Mouse (Mus musculus) adrenal gland, adult 18-20 months (tissue): ENCODE data around the gene Fam117a. TPM values are rescaled to one million over a fixed set of nuclear protein-coding genes. Genes with fewer than 3 reads are reported as not detected.
A peak's percentile ranks its signal among the peaks of the same experiment; 100 is the strongest.

ENCODE experiments used
- DNase-seq, 2 experiments: peaks; one replicate each; pipeline ENCODE4 v3.0.0; 2021 to 2022; ENCODE audit warnings: low spot score in 2 of 2
- total RNA-seq, 2 experiments: library from RNA; stranded (reverse); gene quantifications; 1 replicate in 1 of 2; 2 replicates in 1 of 2; pipeline ENCODE4 v1.2.3; 2021

Fam117a gene
- total RNA-seq, 2 experiments from 2014 or later = 11.7 to 21.8 TPM

DNA sequence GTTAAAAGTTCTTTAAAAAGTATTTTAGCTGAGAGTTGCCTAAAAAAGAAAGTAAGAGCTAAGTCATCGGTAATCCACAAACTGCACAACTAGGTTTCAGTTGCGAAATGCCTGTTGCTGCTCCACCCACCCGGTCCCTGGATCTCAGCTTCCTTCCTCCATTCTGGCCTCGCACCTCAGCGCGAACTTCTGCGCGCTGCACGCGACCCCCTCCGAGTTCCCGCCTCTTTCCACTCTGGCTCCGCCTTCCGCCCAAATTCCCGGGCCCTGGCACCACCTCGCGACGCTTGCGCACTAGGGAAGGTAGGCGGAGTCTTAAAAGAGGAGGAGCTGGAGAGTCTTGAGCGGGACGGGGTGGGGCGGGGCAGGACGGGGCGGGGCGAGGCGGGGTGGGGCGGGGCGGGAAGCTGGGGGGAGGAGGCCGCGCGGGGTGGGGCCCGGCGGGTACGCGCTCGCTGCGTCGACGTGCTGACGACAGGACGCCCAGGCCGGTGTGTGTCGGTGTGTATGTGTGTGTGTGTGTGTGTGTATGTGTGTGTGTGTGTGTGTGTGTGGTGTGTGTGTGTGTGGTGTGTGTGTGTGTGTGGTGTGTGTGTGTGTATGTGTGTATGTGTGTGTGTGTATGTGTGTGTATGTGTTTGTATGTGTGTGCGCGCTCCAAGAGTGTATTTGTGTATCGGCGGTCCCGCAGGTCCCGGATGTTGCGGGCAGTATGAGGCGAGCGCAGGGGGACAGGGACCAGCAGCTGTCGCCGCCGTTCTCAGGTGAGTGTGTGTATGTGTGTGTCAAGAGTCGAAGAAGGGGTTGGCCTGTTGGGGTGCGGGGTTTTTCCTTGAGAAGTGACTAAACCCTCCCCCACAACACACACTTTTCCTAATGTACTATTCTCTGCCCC, 77.1 kb downstream of the Fam117a start, which contains the start of gene Spop:
Spop (plus strand) TSS at position 440 of the 895 bp plus-strand sequence.
- peak; percentile 88 to 91 for DNase-seq

DNA sequence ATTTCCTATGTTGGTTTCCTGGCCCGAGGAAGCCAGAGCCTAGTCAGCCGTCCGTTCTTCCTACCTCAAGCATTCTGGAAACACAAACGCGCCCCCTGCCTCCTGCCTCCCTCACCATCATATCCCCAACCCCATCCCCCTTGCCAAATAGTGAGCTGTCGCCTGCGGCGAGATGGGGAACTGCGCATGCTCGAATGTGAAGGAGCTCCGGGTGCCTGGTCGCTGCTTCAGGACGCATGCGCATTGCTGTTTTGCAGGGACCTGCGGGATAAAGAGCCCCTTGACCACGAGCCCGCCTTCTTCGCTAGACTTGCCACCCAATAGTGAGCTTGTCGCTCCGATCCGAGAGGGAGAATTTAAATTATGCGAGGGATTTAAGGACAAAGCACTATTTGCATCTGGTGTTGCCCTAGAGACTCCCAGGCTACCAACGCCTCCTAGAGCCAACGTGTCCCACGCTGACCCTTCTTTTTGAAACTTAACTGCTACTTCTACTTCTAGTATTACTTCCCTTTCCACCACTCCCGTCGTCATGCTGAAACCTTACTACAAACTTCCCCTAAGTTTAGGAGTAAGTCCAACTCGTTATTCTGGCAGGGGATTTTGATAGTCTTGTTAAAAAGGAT, 77.8 kb downstream of the Fam117a start:
- peak; percentile 88 to 94 for DNase-seq

DNA sequence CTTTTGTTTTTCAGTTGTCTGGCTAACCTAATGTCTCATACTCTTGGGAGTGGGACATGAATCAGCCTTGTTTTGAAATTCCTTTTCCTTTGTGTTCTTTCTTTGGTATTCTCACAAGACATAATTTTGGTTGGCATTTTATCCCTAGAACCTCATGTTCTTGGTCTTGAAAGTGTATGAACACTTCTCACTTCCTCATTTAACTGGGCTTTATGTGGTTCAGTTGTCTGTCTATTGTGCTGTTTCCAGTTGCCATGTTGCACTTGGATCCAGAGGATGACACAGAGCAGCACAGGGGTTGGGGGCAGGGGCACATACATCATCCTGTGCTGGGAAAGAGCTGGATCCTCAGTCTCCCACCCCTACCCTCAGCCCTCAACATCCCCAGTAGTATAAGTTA, 79.1 kb downstream of the Fam117a start:
- DNase-seq = no peak

DNA sequence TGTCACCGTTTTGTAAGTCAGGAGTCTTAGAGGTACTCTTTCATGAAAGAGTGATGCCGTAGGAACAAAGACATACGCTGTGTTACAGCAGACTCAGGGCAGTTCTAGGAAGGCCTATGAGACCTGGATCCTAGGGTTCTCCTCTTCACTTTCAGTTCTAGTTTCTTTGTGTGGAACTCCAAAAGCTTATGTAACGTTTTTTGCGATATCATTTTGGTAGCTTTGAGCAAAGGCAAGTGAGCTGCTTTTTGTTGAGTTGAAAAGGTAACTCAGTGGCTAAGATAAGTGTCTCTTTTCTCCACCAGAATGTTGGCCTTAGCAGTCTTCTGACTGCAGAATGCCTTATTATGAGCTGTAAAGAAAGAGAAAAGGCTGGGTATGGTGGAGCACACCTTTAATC, 80.5 kb downstream of the Fam117a start:
- DNase-seq = no peak

DNA sequence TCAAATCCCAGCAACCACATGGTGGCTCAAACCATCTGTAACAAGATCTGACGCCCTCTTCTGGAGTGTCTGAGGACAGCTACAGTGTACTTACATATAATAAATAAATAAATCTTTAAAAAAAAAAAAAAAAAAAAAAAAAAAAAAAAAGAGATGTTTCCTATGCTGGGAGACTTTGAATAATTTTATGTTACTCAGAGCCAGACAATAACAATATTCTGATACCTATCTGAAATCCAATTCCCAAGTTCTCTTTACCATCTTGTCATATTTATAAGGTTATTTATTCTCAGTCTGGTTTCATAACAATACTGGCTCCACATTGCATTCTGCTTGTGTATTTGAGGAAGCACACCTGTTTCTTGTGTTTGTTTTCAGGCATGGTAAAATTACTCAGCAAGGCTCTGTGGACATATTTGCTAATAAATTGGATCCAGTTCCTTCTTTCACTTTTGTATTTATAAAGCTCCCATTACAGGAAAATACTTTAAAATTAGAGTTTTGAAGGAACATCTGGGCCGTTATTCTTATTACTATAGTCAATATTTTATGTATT, 84.1 kb downstream of the Fam117a start:
- DNase-seq = no peak

DNA sequence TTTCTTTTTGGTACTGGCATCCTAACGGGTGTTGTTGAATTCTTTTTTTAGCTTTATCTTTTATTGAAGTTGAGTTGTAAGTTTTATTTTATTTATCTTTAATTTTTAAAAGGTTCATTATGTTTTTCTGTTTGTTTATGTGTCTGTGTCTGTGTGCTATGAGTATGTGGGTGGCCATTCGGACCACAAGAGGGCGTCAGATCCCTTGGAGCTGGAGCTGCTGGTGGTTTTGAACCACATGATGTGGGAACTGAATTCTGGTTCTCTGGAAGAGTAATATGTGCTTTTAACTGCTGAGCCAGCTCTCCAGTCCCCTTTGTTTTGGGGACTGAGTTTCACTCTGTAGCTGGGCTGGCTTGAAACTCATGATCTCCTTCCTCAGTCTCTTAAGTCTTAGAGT, 86.7 kb downstream of the Fam117a start:
- no peak for DNase-seq

DNA sequence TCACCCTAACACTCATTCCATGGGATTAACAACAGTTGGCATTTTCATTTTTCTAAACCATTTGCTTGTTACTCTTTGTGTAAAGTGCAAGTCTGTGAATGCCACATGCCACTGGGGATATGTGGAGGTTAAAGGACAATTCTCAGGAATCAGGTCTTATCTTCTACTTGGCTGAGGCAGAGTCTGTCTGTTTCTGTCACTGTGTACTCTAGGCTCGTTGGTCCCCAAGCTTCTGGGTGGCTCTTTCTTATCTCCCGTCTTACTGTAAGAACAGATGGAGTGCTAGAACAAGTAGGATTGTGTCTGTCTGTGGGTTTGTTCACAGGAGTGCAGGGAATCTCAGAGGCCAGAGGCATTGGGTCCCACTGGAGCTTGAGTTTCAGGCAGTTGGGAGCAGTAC, 94.5 kb downstream of the Fam117a start:
- DNase-seq = no peak

Other genes starting within 250 kb of the Fam117a start
- gene Dlx3, start 216.9 kb upstream of the Fam117a start, total RNA-seq = not detected
- gene Dlx4, start 190.8 kb upstream of the Fam117a start, total RNA-seq = not detected
- gene Tac4, start 75.5 kb upstream of the Fam117a start, total RNA-seq = not detected
- gene Kat7, start 26.8 kb upstream of the Fam117a start, total RNA-seq = 10 to 100 TPM; 54.9 to 59.0 TPM
- gene Slc35b1, start 47.7 kb downstream of the Fam117a start, total RNA-seq = 10 to 100 TPM; 55.7 to 65.8 TPM
- 100 to 1,000 TPM; 134 to 145 TPM for gene Spop, start 77.1 kb downstream of the Fam117a start, total RNA-seq
- gene Nxph3, start 177.6 kb downstream of the Fam117a start, total RNA-seq = 1 to 10 TPM; 2.3 to 9.4 TPM